Mouse (Mus musculus) CD4-positive naive resting alpha-beta T cell, adult 57 days (primary cell): Measurements from ENCODE around the gene Vwa3a. TPM values are rescaled to one million over a fixed set of nuclear protein-coding genes. Genes with fewer than 3 reads are reported as not detected.

ENCODE experiments used
- total RNA-seq: library from RNA; stranded (reverse); gene quantifications from one replicate; pipeline ENCODE4 v1.2.4, GENCODE M21; 2023

The Vwa3a gene
- total RNA-seq: 0.21 TPM

GRCm38 (mm10) chr7:120739018-120739417, at the start of gene Vwa3a:
Gene Vwa3a (plus strand): TSS chr7:120739318.

GRCm38 (mm10) chr7:120811834-120812415, 72.8 kb downstream of the Vwa3a start, which contains the start of gene Gm5737:
Gene Gm5737 (plus strand): TSS chr7:120812365.

GRCm38 (mm10) chr7:120842345-120843036, 103.4 kb downstream of the Vwa3a start, which contains the start of gene Eef2k:
Gene Eef2k (plus strand): TSS chr7:120842831.

Other genes starting within 250 kb of the Vwa3a start
- gene Uqcrc2, start 104.1 kb upstream of the Vwa3a start, total RNA-seq: 80.1 TPM
- not detected for gene Pdzd9, start 69.0 kb upstream of the Vwa3a start, total RNA-seq
- 16.8 TPM for gene Mosmo, start 61.7 kb upstream of the Vwa3a start, total RNA-seq
- not detected for gene Gm5737, start 73.0 kb downstream of the Vwa3a start, total RNA-seq
- gene Eef2k, start 103.5 kb downstream of the Vwa3a start, total RNA-seq: 10.1 TPM
- 37.6 TPM for gene Polr3e, start 178.4 kb downstream of the Vwa3a start, total RNA-seq
- 31.1 TPM for gene Cdr2, start 243.0 kb downstream of the Vwa3a start, total RNA-seq
- gene Mfsd13b, start 243.2 kb downstream of the Vwa3a start, total RNA-seq: not detected